Mouse (Mus musculus) naive thymus-derived CD4-positive, alpha-beta T cell, adult 2 months (primary cell): Measurements from ENCODE around the gene Gm49387.
A peak's percentile ranks its signal among the peaks of the same experiment; 100 is the strongest.

Experiments
- DNase-seq: peaks from one replicate; pipeline ENCODE4 v3.0.0-alpha.2; 2011; ENCODE audit warnings: low read depth

The Gm49387 gene

GRCm38 (mm10) chr14:31640346-31640889 lies at the start of gene Gm49387:
Gm49387 (minus strand) TSS chr14:31640878.
- no peak for DNase-seq

GRCm38 (mm10) chr14:31686231-31686630 lies 45.6 kb upstream of the Gm49387 start:
- no peak for DNase-seq

- DNase-seq: peak; percentile 45
Measured at GRCm38 (mm10) chr14:31685680-31686079, 45.0 kb upstream of the Gm49387 start.

- DNase-seq: peak; percentile 73
Measured at GRCm38 (mm10) chr14:31684343-31685040, 43.8 kb upstream of the Gm49387 start.

- no peak for DNase-seq
Measured at GRCm38 (mm10) chr14:31683610-31684009, 42.9 kb upstream of the Gm49387 start.

GRCm38 (mm10) chr14:31681931-31682555 lies 41.4 kb upstream of the Gm49387 start:
- DNase-seq: no peak

GRCm38 (mm10) chr14:31681291-31681690 lies 40.6 kb upstream of the Gm49387 start:
- no peak for DNase-seq

- no peak for DNase-seq
Measured at GRCm38 (mm10) chr14:31680656-31681055, 40.0 kb upstream of the Gm49387 start.

- DNase-seq: no peak
Measured at GRCm38 (mm10) chr14:31671635-31672320, 31.1 kb upstream of the Gm49387 start.

- peak; percentile 86 for DNase-seq
Measured at GRCm38 (mm10) chr14:31669642-31670490, 29.2 kb upstream of the Gm49387 start.

GRCm38 (mm10) chr14:31669161-31669611 lies 28.5 kb upstream of the Gm49387 start:
- no peak for DNase-seq

GRCm38 (mm10) chr14:31668326-31668725 lies 27.6 kb upstream of the Gm49387 start:
- DNase-seq: no peak

GRCm38 (mm10) chr14:31667741-31668140 lies 27.1 kb upstream of the Gm49387 start:
- no peak for DNase-seq

- no peak for DNase-seq
Measured at GRCm38 (mm10) chr14:31666931-31667705, 26.4 kb upstream of the Gm49387 start.

- DNase-seq: no peak
Measured at GRCm38 (mm10) chr14:31665566-31665940, 24.9 kb upstream of the Gm49387 start.

GRCm38 (mm10) chr14:31664903-31665565 lies 24.4 kb upstream of the Gm49387 start:
- peak; percentile 75 for DNase-seq

- DNase-seq: no peak
Measured at GRCm38 (mm10) chr14:31664100-31664902, 23.6 kb upstream of the Gm49387 start.

GRCm38 (mm10) chr14:31663376-31664099 lies 22.9 kb upstream of the Gm49387 start:
- no peak for DNase-seq
